Mouse (Mus musculus): Measurements from ENCODE around the gene Gphb5.
A peak's percentile ranks its signal among the peaks of the same experiment; 100 is the strongest.

Gene Gphb5

DNA sequence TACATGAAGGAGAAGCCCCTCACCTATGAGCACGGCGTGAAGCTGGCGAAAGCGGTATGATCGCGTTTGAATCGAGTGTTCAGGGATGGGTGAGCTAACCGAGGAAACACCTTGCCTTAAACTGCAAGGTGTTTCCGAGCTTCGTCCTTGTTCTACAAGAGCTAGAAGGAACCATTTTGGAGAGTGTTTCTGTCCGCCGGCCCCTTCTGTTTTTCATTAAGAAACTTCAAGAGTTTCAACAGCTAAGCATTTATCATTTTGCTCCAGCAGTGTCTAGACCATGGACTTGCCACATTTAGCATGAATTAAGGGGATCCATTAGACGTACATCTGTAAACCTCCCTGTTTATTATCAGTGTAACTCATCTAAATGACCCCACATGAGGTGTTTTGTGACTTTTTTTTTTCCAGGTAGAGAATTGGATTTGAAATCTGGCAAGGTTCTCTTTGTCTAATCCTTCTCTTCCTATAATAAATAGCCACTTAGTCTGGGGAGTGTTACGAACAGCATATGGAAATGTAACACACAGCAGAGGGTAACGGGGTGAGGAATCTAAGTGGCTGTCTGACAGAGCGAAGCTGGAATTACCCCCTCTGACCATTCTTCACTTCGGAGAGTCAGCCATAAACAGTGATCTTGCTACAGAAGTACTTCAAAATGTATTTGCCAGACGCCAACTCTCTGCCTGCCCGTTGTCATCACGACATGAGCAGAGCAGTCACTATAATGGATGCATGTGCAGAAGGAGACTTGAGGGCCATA is 22.4 kb downstream of the Gphb5 start:
- no peak for DNase-seq (ENCODE audit: low spot score in 2 of 2)

- DNase-seq (ENCODE audit: low spot score in 2 of 2): no peak
These were observed 25.1 kb downstream of the Gphb5 start for GRCm38 (mm10) chr12:75391526-75391925.

DNA sequence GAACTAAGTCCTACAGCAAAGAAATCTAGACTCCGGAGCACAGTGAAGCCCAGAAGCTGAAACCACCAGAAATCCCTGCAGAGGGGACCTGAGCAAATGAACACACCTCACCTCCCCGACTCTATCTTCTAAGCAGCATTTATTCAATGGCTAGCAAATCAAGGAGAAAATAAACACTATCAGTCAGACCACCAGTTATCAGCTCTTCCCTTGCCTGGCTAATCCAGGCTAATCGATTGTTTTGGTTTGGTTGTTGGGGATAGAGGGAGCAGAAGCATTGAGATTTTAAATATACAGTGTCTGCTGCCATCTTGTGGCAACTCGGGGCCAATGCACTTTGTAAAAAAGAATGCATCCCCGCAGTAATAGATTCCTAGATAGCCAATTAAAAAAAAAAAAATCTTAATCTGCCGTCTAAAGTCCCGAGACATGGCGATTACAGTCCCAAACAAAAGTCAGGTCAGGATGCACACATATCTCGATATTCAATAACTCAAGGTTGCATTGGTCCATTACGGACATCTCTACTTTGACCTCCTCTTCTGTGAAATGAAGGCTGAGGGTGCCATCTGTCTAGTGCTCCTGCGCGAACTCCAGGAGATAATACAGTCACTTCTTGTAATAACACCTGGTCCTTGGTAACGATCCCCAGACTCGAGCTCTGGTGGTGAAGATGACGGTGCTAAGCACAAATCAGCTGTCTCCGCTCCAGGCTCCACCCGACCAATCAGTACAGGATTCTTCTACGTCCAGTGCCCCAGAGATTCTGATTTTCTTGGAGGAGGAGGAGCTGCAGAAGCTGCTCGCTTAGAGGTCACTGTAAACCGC is 27.1 kb downstream of the Gphb5 start:
- DNase-seq (ENCODE audit: low spot score in 2 of 2): peak in 1 of 2 experiments; percentile 55

GRCm38 (mm10) chr12:75388521-75388920 is 28.1 kb downstream of the Gphb5 start:
- DNase-seq (ENCODE audit: low spot score in 2 of 2): no peak

DNA sequence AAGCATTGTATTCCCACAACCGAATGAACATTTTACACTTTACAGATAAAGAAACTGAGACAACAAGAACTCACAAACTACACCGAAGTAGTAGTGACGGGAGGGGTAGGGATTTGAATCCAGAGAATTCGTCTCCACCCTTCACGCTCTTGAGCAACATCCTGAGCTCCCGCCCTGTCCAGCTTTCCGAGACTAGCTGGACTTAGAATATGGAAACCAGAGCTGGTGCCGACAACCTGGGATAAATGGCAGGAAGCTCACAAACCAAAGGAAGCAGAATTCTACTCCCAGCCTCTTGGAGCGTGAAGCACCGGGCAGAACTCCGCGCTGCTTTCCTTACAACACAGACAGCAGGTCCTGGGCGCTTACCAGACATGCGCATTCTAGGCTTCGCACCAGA is 28.7 kb downstream of the Gphb5 start:
- DNase-seq (ENCODE audit: low spot score in 2 of 2): no peak

DNA sequence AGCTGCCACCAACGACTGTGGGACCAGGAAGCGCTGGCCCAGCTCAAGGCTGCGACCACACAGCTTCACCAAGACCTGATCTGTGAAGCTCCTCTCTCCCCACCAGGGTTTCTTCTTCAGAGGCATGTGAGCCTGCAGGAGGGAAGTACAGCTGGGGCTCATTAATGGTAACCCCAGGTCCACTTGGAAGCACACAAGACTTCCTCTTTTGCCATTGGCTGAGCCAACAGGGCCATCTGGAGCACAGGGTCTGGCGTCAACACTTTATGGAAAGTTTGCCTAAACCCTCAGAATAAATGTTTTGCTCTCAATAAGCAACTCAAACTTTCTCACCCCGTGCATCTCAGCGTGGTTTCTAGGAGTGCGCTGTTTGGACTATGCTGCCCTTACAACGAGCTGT is 29.4 kb downstream of the Gphb5 start:
- no peak for DNase-seq (ENCODE audit: low spot score in 2 of 2)

GRCm38 (mm10) chr12:75386731-75387130 is 29.9 kb downstream of the Gphb5 start:
- no peak for DNase-seq (ENCODE audit: low spot score in 2 of 2)

DNA sequence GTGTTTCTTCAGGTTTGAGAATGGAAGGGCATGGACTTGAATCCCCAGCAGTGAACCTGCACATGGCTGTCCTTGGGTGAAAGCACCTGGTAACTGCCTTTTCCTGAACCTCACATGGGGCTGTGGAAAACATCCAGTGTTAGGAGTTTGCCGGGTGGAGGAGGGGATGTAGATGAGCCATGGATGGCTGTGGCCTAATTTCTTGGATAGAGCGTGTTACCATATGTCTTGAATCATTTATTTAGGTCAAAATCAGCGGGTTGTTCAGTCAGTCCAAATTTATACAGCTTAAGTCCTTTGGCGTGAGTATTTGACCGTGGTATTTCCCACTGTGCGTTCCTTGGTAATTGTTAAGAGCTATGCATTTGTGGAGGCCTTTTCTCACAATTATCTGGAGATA is 40.5 kb downstream of the Gphb5 start:
- DNase-seq (ENCODE audit: low spot score in 2 of 2): no peak

- DNase-seq (ENCODE audit: low spot score in 2 of 2): no peak
These were observed 41.5 kb downstream of the Gphb5 start for GRCm38 (mm10) chr12:75375060-75375459.

DNA sequence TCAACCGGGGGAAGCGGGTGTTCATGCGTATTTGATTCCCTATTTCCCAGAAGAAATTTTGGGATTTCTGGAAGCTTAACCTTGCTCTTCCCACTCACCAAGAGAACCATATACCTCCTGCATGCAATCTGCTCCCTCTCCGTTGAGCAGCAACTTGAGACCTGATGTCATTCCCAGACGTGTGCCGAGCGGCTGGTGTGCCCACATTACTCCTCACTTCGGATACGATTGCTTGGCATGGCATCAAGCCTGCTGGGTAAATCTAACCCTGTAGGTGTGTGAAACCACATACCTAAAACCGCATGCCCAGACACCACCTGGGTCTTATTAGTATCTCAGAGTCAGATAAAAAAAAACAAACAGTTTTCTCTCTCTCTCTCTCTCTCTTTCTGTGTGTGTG is 42.1 kb downstream of the Gphb5 start:
- DNase-seq (ENCODE audit: low spot score in 2 of 2): no peak

DNA sequence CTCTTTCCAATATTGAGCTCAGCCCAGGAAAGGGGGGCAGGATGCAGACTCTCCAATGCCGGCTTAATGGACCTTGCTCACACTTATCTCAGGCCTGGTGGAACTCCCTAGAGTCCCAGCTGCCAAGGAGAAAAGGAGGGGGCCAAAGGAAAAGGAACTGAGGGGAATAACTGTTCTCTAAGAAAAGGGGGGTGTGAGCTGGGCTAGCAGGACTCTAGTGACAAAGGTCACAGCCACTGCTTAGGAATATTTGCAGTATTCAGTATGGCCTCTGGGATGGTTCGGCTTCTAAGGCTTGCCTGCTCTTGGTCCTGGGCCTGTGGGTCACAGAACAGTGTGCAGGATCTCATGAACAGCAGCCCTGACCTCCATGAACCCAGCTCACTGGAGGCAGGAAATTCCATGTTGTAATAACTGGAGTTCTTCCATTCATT is 47.1 kb downstream of the Gphb5 start:
- no peak for DNase-seq (ENCODE audit: low spot score in 2 of 2)

DNA sequence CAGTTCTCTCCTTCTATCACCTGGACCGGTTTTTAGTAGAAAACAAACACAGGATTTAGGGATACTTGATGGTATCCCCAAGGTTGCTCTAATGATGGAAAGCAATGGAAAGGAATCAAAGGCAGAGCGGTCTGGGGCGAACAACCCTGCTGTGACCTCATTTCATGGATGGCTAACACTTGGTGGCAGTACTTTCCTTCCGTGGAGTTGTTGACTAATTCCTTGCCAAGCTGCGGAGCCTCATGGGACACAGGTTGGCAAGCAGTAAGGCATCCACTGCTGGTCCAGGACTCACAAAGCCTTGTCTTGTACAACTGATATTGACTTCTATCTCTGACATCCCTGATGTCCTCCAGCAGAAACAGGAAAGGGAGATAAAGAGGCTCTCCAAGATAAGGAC is 48.1 kb downstream of the Gphb5 start:
- no peak for DNase-seq (ENCODE audit: low spot score in 2 of 2)

DNA sequence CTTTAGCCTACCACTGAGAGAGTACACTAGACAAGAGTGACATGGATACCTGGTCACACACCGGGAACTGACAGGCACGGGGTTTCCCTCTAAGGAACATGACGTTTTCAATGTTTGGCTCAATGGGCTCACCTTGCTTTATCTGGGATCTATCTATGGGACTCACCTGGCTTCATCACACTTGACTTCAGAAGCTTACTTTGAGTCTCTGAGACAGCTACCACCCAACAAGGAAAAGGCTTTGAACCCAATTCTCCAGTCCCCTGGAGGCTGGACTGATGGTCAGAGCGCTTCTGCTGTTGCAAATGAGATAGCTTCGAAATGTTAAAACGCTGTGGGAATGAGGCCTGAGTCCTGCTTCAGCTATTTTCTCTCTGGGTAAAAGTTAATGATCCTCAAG is 49.2 kb downstream of the Gphb5 start:
- DNase-seq (ENCODE audit: low spot score in 2 of 2): no peak

GRCm38 (mm10) chr12:75365621-75366124 is 50.9 kb downstream of the Gphb5 start:
- DNase-seq (ENCODE audit: low spot score in 2 of 2): no peak

DNA sequence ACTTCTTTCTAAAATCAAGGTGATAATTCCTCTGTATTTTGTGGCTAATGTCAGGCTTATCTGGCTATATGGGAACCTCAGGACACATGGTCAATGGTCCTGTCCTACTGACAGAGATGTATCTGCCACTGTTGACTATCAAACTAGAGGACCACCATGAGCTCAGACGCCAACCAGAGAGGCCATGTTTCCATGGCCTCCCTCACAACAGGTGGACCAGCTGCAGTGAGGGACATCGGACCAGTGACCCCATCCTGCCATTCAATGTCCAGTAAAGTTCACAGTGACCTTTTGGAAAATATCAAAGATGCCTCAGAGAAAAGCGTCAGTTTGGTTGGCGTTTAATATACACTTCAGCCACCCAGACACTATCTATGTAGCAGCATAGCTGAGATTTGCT is 52.2 kb downstream of the Gphb5 start:
- DNase-seq (ENCODE audit: low spot score in 2 of 2): no peak

GRCm38 (mm10) chr12:75362456-75362855 is 54.1 kb downstream of the Gphb5 start:
- no peak for DNase-seq (ENCODE audit: low spot score in 2 of 2)

All from frontal cortex, postnatal 10 days (tissue).